17 mouse cellular contexts compared by ENCODE assay signal in the genomic region with DNA sequence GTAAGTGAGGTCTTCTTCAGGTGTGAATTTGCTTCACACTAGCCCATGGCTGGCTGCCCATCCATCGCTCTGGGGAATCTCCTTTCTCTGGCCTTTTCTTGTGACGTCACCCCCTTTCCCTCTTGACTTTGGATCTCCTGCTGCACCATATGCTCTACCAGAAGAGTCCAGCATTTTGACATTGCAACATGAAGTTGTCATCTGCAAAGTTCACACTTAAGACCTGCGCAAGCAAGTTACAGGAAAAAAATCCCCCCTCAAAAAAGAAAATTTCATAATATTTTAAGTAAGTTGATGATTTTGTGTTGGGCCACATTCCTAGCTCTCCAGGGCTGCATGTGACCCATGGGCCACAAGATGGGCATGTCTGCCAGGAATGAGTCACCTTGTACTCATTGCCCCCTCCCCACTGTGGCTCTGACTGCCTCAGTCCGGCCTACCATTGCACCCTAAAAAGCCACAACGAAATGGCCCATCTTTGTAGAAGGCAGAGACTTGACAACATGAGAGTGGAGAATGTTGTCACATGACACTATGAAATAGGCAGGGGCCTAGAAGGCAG. TPM values are rescaled to one million over a fixed set of nuclear protein-coding genes. Genes with fewer than 3 reads are reported as not detected.
DNase-seq lines count a peak whose midpoint lies in the region; ATAC-seq and TF ChIP-seq lines count a peak whose summit lies in the region.
"Had no signal": no experiment of that assay in that cellular context is flagged by ENCODE, and none has a peak within 500 bp of the region (broad histone marks: within the 10 kb centered on the region; RNA-seq: fewer than 3 reads in every experiment).

No protein-coding gene starts in this region.

- H3K4me3 ChIP-seq in heart, embryonic 11.5 days (ENCODE audit: low read depth, low read length) = no peak overlapping the region
- no peak overlapping the region for H3K4me3 ChIP-seq in C2C12 (ENCODE audit: insufficient read depth, poor library complexity, severe bottlenecking)
- H3K4me3 ChIP-seq in limb, embryonic 10.5 days = no peak overlapping the region
- H3K4me3 ChIP-seq: embryonic facial prominence, embryonic 10.5 days; forebrain, embryonic 10.5 days; heart, adult 2 months; heart, embryonic 12.5 days; hindbrain, embryonic 10.5 days had no signal

- H3K27ac ChIP-seq in heart, embryonic 11.5 days (ENCODE audit: low read depth, low read length) = no peak overlapping the region
- peak overlapping the region; percentile 44; the same call in 1 of the 2 replicates for H3K27ac ChIP-seq in limb, embryonic 10.5 days
- H3K27ac ChIP-seq: embryonic facial prominence, embryonic 10.5 days; heart, adult 2 months; hindbrain, embryonic 10.5 days; hindbrain, embryonic 14.5 days had no signal

- H3K4me1 ChIP-seq in heart, embryonic 11.5 days (ENCODE audit: control insufficient read depth, insufficient read depth, low read length) = peaks cover 5% of the 10 kb centered on the region
- peaks cover 25% of the 10 kb centered on the region for H3K4me1 ChIP-seq in limb, embryonic 10.5 days

- no peak overlapping the region for H3K9ac ChIP-seq in heart, embryonic 11.5 days (ENCODE audit: low read depth, low read length)
- H3K9ac ChIP-seq: heart, embryonic 12.5 days; hindbrain, embryonic 14.5 days had no signal

- peak; percentile 91 for DNase-seq in heart, adult 11 months
- DNase-seq in right cerebral cortex, postnatal 10 days (ENCODE audit: low spot score in 2 of 2) = peak; percentile 25 to 33
- no peak for DNase-seq in right cerebral cortex, adult 2 months (ENCODE audit: low spot score in 2 of 2)
- no peak for DNase-seq in limb, embryonic 10.5 days (ENCODE audit: low spot score)
- DNase-seq in urinary bladder, postnatal 10 days (ENCODE audit: low spot score) = no peak
- DNase-seq: cerebellum, adult 11-12 months had no signal

- no peak overlapping the region for H3ac ChIP-seq in C2C12 (ENCODE audit: control insufficient read depth, insufficient read length, low read depth)

- ATAC-seq in heart, embryonic 11.5 days (replicated peaks; ENCODE audit: insufficient number of reproducible peaks, low FRiP score, low TSS enrichment) = no peak
- ATAC-seq: CD4-positive, CD25-positive, alpha-beta regulatory T cell, adult 4 months; forebrain, embryonic 14.5 days had no signal

- no peaks in the 10 kb centered on the region for H3K79me3 ChIP-seq in C2C12 (ENCODE audit: low read depth)

- H3K9me3 ChIP-seq in heart, embryonic 11.5 days (replicated peaks; ENCODE audit: control insufficient read depth, low read length) = no peaks in the 10 kb centered on the region
- no peaks in the 10 kb centered on the region for H3K9me3 ChIP-seq in limb, embryonic 10.5 days (replicated peaks)
- H3K9me3 ChIP-seq: embryonic facial prominence, embryonic 10.5 days; forebrain, embryonic 10.5 days; G1E; heart, embryonic 12.5 days; hindbrain, embryonic 10.5 days had no signal

- no peaks in the 10 kb centered on the region for H3K36me3 ChIP-seq in heart, embryonic 11.5 days (ENCODE audit: control insufficient read depth, insufficient read depth, low read length)
- H3K36me3 ChIP-seq in C2C12 (ENCODE audit: control insufficient read depth, insufficient read depth) = no peaks in the 10 kb centered on the region
- H3K36me3 ChIP-seq in limb, embryonic 10.5 days = no peaks in the 10 kb centered on the region
- H3K36me3 ChIP-seq: embryonic facial prominence, embryonic 10.5 days; forebrain, embryonic 10.5 days; G1E; heart, embryonic 12.5 days; hindbrain, embryonic 10.5 days had no signal

- no peak overlapping the region for H3K4me2 ChIP-seq in heart, embryonic 11.5 days
- H3K4me2 ChIP-seq: heart, embryonic 12.5 days; hindbrain, embryonic 14.5 days had no signal

- no peak for TF ChIP-seq CTCF in C2C12 (IDR thresholded peaks at IDR 0.05; ENCODE audit: control insufficient read depth, insufficient read depth, insufficient read length)

- no peaks in the 10 kb centered on the region for H3K79me2 ChIP-seq in C2C12 (ENCODE audit: control insufficient read depth, insufficient read depth)

- WGBS in heart, embryonic 11.5 days (ENCODE audit: insufficient replicate concordance) = 85% methylated on average over 5 of the region's 5 CpGs
- 85% methylated on average over 5 of the region's 5 CpGs for WGBS in limb, embryonic 10.5 days

- H3K27me3 ChIP-seq in heart, embryonic 11.5 days (ENCODE audit: control insufficient read depth, insufficient read depth, low read length) = no peaks in the 10 kb centered on the region
- H3K27me3 ChIP-seq in C2C12 (ENCODE audit: control insufficient read depth, insufficient read depth, insufficient read length) = no peaks in the 10 kb centered on the region
- H3K27me3 ChIP-seq in limb, embryonic 10.5 days (ENCODE audit: low read depth, poor library complexity, severe bottlenecking) = no peaks in the 10 kb centered on the region
- H3K27me3 ChIP-seq: heart, embryonic 12.5 days had no signal

TF ChIP-seq in C2C12, 6 proteins besides CTCF, POLR2A, EP300 and RAD21:
- TF ChIP-seq USF1 (IDR thresholded peaks at IDR 0.05; ENCODE audit: low read depth) = peak; percentile 64
- TF ChIP-seq MYOD1 (IDR thresholded peaks at IDR 0.05; ENCODE audit: control insufficient read depth, insufficient read length, low read depth) = no peak
TF ChIP-seq in C2C12: peak in this region for 1.

RNA-seq across cellular contexts. Expression of a gene that starts 54.1 kb away (rescaled TPM):
- 10.3 and 10.7 TPM in 2 replicates for polyA plus RNA-seq in heart, embryonic 11.5 days (2014; fragmentation: Nextera tagmentation; extraction: Ambion mirVana)
- 0.43 TPM for polyA plus RNA-seq in C2C12 (2012; fragmentation: generic; extraction: Trizol)
- 17.0 and 24.1 TPM in 2 replicates for polyA plus RNA-seq in limb, embryonic 10.5 days (2016; fragmentation: Nextera tagmentation; extraction: Ambion mirVana)

Comparison
In these comparisons a context has a peak if more than half of its experiments do, and no peak if none do; other contexts are left out.
1. DNase-seq: peak in heart, adult 11 months (single experiment) and right cerebral cortex, postnatal 10 days (2 of 2); none in right cerebral cortex, adult 2 months (0 of 2), limb, embryonic 10.5 days (single experiment) and urinary bladder, postnatal 10 days (single experiment).